Mouse (Mus musculus) embryonic stem cell, embryonic (primary cell): Measurements from ENCODE around the gene Arf1.

ENCODE experiments used
- CTCF ChIA-PET, 4 experiments: fragments of 300-600 bp in 2 of 4; fragments of 350-600 bp in 2 of 4; sonication (Branson Sonifier 250); formaldehyde crosslinking; loops; one replicate each; lab custom pipeline; 2022; ENCODE audit warnings: inconsistent platforms in 2 of 4; lab: Charles Lee
- POLR2A ChIA-PET, 4 experiments: fragments of 300-600 bp in 2 of 4; fragments of 350-600 bp in 2 of 4; sonication (Branson Sonifier 250); formaldehyde crosslinking; loops; one replicate each; lab custom pipeline; 2022; ENCODE audit warnings: antibody characterized with exemption in 4 of 4, inconsistent platforms in 1 of 4; lab: Charles Lee

Arf1 gene

GRCm38 (mm10) chr11:59238525-59239427, 10.7 kb upstream of the Arf1 start:
- ChIA-PET POLR2A (interaction anchor here (0.6 to 2.6 kb wide), 25 partner anchors 8 to 1060 kb away, joined by 3 to 9 read pairs (median 4); partner anchors contain the start of genes Arf1 (in 1 of the 4), Mrpl55 (in 1 of the 4), Wnt3a (in 1 of the 4) and Zfp867 (in 1 of the 4)), CTCF (interaction anchor here (0.5 to 4.5 kb wide), 47 partner anchors 8 to 1144 kb away, joined by 3 to 53 read pairs (median 5); partner anchors contain the start of genes Wnt3a (in 2 of the 4) and Wnt9a (in 1 of the 4))

GRCm38 (mm10) chr11:59232797-59233196, 4.7 kb upstream of the Arf1 start:
- ChIA-PET POLR2A (interaction anchor here in 3 of 4 experiments (0.6 to 1.6 kb wide), 7 partner anchors 8 to 219 kb away, joined by 3 to 7 read pairs (median 4); no protein-coding TSS in a partner anchor), CTCF (interaction anchor here in 3 of 4 experiments (0.6 to 4.0 kb wide), 14 partner anchors 14 to 251 kb away, joined by 3 to 43 read pairs (median 4); partner anchors contain the start of gene Wnt3a (in 1 of the 3))

GRCm38 (mm10) chr11:59230144-59230760, 2.2 kb upstream of the Arf1 start:
- ChIA-PET POLR2A (interaction anchor here in 3 of 4 experiments (0.6 to 1.8 kb wide), 16 partner anchors 8 to 276 kb away, joined by 3 to 8 read pairs (median 3); partner anchors contain the start of genes Hist3h2a (in 1 of the 3), Trim17 (in 1 of the 3) and Wnt3a (in 1 of the 3)), CTCF (interaction anchor here (0.6 to 4.0 kb wide), 40 partner anchors 9 to 253 kb away, joined by 3 to 44 read pairs (median 4); partner anchors contain the start of genes Wnt3a (in 2 of the 4), Wnt9a (in 2 of the 4) and Mrpl55 (in 1 of the 4))

- ChIA-PET POLR2A (interaction anchor here (0.5 to 12.6 kb wide), 25 partner anchors 9 to 566 kb away, joined by 3 to 233 read pairs (median 4); partner anchors contain the start of genes 2310033P09Rik (in 3 of the 4), Mrpl55 (in 2 of the 4), Iba57 (in 1 of the 4) and Wnt3a (in 1 of the 4)), CTCF (interaction anchor here in 2 of 4 experiments (0.6 to 0.9 kb wide), 2 partner anchors 9 to 24 kb away, joined by 3 read pairs; no protein-coding TSS in a partner anchor)
These were observed 407 bp downstream of the Arf1 start for GRCm38 (mm10) chr11:59227604-59228121.

GRCm38 (mm10) chr11:59226787-59227603, 1.1 kb downstream of the Arf1 start:
- CTCF ChIA-PET, result interaction anchor here in 2 of 4 experiments (0.6 to 0.9 kb wide), 3 partner anchors 8 to 649 kb away, joined by 3 read pairs; no protein-coding TSS in a partner anchor
- POLR2A ChIA-PET, result interaction anchor here (0.5 to 12.6 kb wide), 29 partner anchors 8 to 567 kb away, joined by 3 to 233 read pairs (median 4); partner anchors contain the start of genes 2310033P09Rik (in 3 of the 4), Iba57 (in 2 of the 4), Mrpl55 (in 2 of the 4) and Wnt3a (in 1 of the 4)

- ChIA-PET CTCF (interaction anchor here in 1 of 4 experiments (0.6 kb wide), 1 partner anchor 650 kb away, joined by 3 read pairs; no protein-coding TSS in a partner anchor), POLR2A (interaction anchor here (0.7 to 12.6 kb wide), 16 partner anchors 8 to 300 kb away, joined by 3 to 233 read pairs (median 4); partner anchors contain the start of genes 2310033P09Rik (in 2 of the 4), Iba57 (in 2 of the 4), Mrpl55 (in 1 of the 4) and Wnt9a (in 1 of the 4))
These were observed 1.8 kb downstream of the Arf1 start for GRCm38 (mm10) chr11:59226251-59226650.

- POLR2A ChIA-PET, result interaction anchor here in 3 of 4 experiments (0.5 to 12.6 kb wide), 13 partner anchors 9 to 347 kb away, joined by 3 to 233 read pairs (median 7); partner anchors contain the start of genes 2310033P09Rik (in 2 of the 3), Wnt9a (in 2 of the 3), Iba57 (in 1 of the 3) and Mrpl55 (in 1 of the 3)
- CTCF ChIA-PET, result no interaction called here
These were observed 2.9 kb downstream of the Arf1 start for GRCm38 (mm10) chr11:59225167-59225566.

- POLR2A ChIA-PET, result interaction anchor here in 3 of 4 experiments (0.6 to 12.6 kb wide), 14 partner anchors 8 to 259 kb away, joined by 3 to 233 read pairs (median 4); partner anchors contain the start of genes 2310033P09Rik (in 2 of the 3), Mrpl55 (in 2 of the 3), Iba57 (in 1 of the 3) and Wnt9a (in 1 of the 3)
- CTCF ChIA-PET, result no interaction called here
These were observed 3.6 kb downstream of the Arf1 start for GRCm38 (mm10) chr11:59224470-59224869.

- ChIA-PET POLR2A (interaction anchor here in 3 of 4 experiments (0.6 to 12.6 kb wide), 12 partner anchors 8 to 259 kb away, joined by 3 to 233 read pairs (median 4); partner anchors contain the start of genes 2310033P09Rik (in 2 of the 3) and Mrpl55 (in 2 of the 3)), CTCF (no interaction called here)
These were observed 4.0 kb downstream of the Arf1 start for GRCm38 (mm10) chr11:59224025-59224424.

GRCm38 (mm10) chr11:59222306-59222705, 5.8 kb downstream of the Arf1 start:
- ChIA-PET CTCF (interaction anchor here in 1 of 4 experiments (0.6 kb wide), 1 partner anchor 22 kb away, joined by 3 read pairs; no protein-coding TSS in a partner anchor), POLR2A (interaction anchor here in 3 of 4 experiments (0.5 to 12.6 kb wide), 20 partner anchors 8 to 314 kb away, joined by 3 to 233 read pairs (median 4); partner anchors contain the start of genes 2310033P09Rik (in 2 of the 3), Mrpl55 (in 2 of the 3), Gjc2 (in 1 of the 3) and Iba57 (in 1 of the 3))

GRCm38 (mm10) chr11:59221604-59222003, 6.5 kb downstream of the Arf1 start:
- ChIA-PET POLR2A (interaction anchor here in 3 of 4 experiments (0.6 to 12.6 kb wide), 20 partner anchors 8 to 317 kb away, joined by 3 to 233 read pairs (median 3); partner anchors contain the start of genes 2310033P09Rik (in 2 of the 3), Mrpl55 (in 2 of the 3), Gjc2 (in 1 of the 3) and Iba57 (in 1 of the 3)), CTCF (interaction anchor here in 2 of 4 experiments (0.5 to 0.6 kb wide), 4 partner anchors 23 to 891 kb away, joined by 3 to 4 read pairs (median 3); partner anchors contain the start of genes Sh3bp5l (in 1 of the 2) and Zfp672 (in 1 of the 2))

- ChIA-PET POLR2A (interaction anchor here in 3 of 4 experiments (0.5 to 12.6 kb wide), 21 partner anchors 8 to 1423 kb away, joined by 3 to 233 read pairs (median 4); partner anchors contain the start of genes 2310033P09Rik (in 2 of the 3), Iba57 (in 2 of the 3), Mrpl55 (in 2 of the 3) and Arf1 (in 1 of the 3)), CTCF (interaction anchor here (0.5 to 2.2 kb wide), 32 partner anchors 9 to 1198 kb away, joined by 3 to 12 read pairs (median 4); partner anchors contain the start of genes Arf1 (in 1 of the 4), Mrpl55 (in 1 of the 4) and Zfp867 (in 1 of the 4))
These were observed 9.0 kb downstream of the Arf1 start for GRCm38 (mm10) chr11:59219064-59219463.

GRCm38 (mm10) chr11:59218389-59218998, 9.6 kb downstream of the Arf1 start:
- POLR2A ChIA-PET, result interaction anchor here in 3 of 4 experiments (0.6 to 12.6 kb wide), 18 partner anchors 8 to 287 kb away, joined by 3 to 233 read pairs (median 4); partner anchors contain the start of genes 2310033P09Rik (in 2 of the 3), Iba57 (in 2 of the 3), Mrpl55 (in 2 of the 3) and Arf1 (in 1 of the 3)
- CTCF ChIA-PET, result interaction anchor here in 3 of 4 experiments (0.5 to 2.2 kb wide), 20 partner anchors 9 to 254 kb away, joined by 3 to 12 read pairs (median 4); partner anchors contain the start of genes Arf1 (in 1 of the 3) and Zfp867 (in 1 of the 3)

- CTCF ChIA-PET, result interaction anchor here in 3 of 4 experiments (0.6 to 1.5 kb wide), 4 partner anchors 14 to 1090 kb away, joined by 3 read pairs; no protein-coding TSS in a partner anchor
- POLR2A ChIA-PET, result interaction anchor here in 3 of 4 experiments (0.7 to 12.6 kb wide), 9 partner anchors 10 to 265 kb away, joined by 3 to 233 read pairs (median 4); partner anchors contain the start of genes Arf1 (in 2 of the 3), Mrpl55 (in 2 of the 3) and 2310033P09Rik (in 1 of the 3)
These were observed 11.1 kb downstream of the Arf1 start for GRCm38 (mm10) chr11:59216955-59217354.
